Mouse (Mus musculus): ENCODE data around the gene 1700022I11Rik. TPM values are rescaled to one million over a fixed set of nuclear protein-coding genes. Genes with fewer than 3 reads are reported as not detected.
A peak's percentile ranks its signal among the peaks of the same experiment; 100 is the strongest.

Gene 1700022I11Rik
- total and polyA plus RNA-seq, 2 experiments from 2014 or later = 0.41 TPM; not detected in 1

GRCm38 (mm10) chr4:42951206-42952195, 17.9 kb upstream of the 1700022I11Rik start:
- H3K4me3 ChIP-seq (ENCODE audit: low read depth, low read length) = peak overlapping the region; percentile 82
- no peaks in the 10 kb centered on the region for H3K9me3 ChIP-seq (replicated peaks; ENCODE audit: control insufficient read depth, low read length)
- H3K27ac ChIP-seq (ENCODE audit: low read depth) = peak overlapping the region; percentile 100
- H3K9ac ChIP-seq (replicated peaks; ENCODE audit: low read depth, low read length) = peak overlapping the region; percentile 96
- no peak for DNase-seq (ENCODE audit: low spot score)
- no peak for TF ChIP-seq CTCF (IDR thresholded peaks at IDR 0.05; ENCODE audit: low read depth)
- no peak for TF ChIP-seq EP300 (IDR thresholded peaks at IDR 0.05; ENCODE audit: low read depth)
- 49% methylated on average over 11 of the region's 11 CpGs for WGBS
- H3K27me3 ChIP-seq (ENCODE audit: control insufficient read depth, insufficient read depth, low read length) = no peaks in the 10 kb centered on the region
- peaks cover 15% of the 10 kb centered on the region for H3K36me3 ChIP-seq (replicated peaks; ENCODE audit: control insufficient read depth, insufficient read depth, low read length)
- H3K4me1 ChIP-seq (ENCODE audit: control insufficient read depth, insufficient read depth) = peaks cover 30% of the 10 kb centered on the region
- peak overlapping the region; percentile 87 for H3K4me2 ChIP-seq (ENCODE audit: low read depth, low read length)
- ATAC-seq (ENCODE audit: insufficient read depth, low read depth) = no peak

- Histone ChIP-seq H3K9me3 (replicated peaks; ENCODE audit: control insufficient read depth, low read length) (no peaks in the 10 kb centered on the region), H3K4me1 (ENCODE audit: control insufficient read depth, insufficient read depth) (peaks cover 30% of the 10 kb centered on the region), H3K36me3 (replicated peaks; ENCODE audit: control insufficient read depth, insufficient read depth, low read length) (peaks cover 26% of the 10 kb centered on the region), H3K27ac (ENCODE audit: low read depth) (peak overlapping the region; percentile 100), H3K4me3 (ENCODE audit: low read depth, low read length) (no peak overlapping the region), H3K27me3 (ENCODE audit: control insufficient read depth, insufficient read depth, low read length) (no peaks in the 10 kb centered on the region), H3K4me2 (ENCODE audit: low read depth, low read length) (no peak overlapping the region; the same call in 1 of the 2 replicates), H3K9ac (replicated peaks; ENCODE audit: low read depth, low read length) (peak overlapping the region; percentile 96; the same call in 1 of the 2 replicates)
- TF ChIP-seq CTCF (IDR thresholded peaks at IDR 0.05; ENCODE audit: low read depth) (no peak), EP300 (IDR thresholded peaks at IDR 0.05; ENCODE audit: low read depth) (no peak)
- 75% methylated on average over 7 of the region's 7 CpGs for WGBS
- no peak for ATAC-seq (ENCODE audit: insufficient read depth, low read depth)
- DNase-seq (ENCODE audit: low spot score) = no peak
These were observed 16.8 kb upstream of the 1700022I11Rik start for GRCm38 (mm10) chr4:42952563-42952962.

- Histone ChIP-seq H3K4me1 (ENCODE audit: control insufficient read depth, insufficient read depth) (peaks cover 30% of the 10 kb centered on the region), H3K36me3 (replicated peaks; ENCODE audit: control insufficient read depth, insufficient read depth, low read length) (peaks cover 33% of the 10 kb centered on the region), H3K9ac (replicated peaks; ENCODE audit: low read depth, low read length) (peak overlapping the region; percentile 48), H3K27me3 (ENCODE audit: control insufficient read depth, insufficient read depth, low read length) (no peaks in the 10 kb centered on the region), H3K4me3 (ENCODE audit: low read depth, low read length) (no peak overlapping the region), H3K4me2 (ENCODE audit: low read depth, low read length) (peak overlapping the region; percentile 32), H3K9me3 (replicated peaks; ENCODE audit: control insufficient read depth, low read length) (no peaks in the 10 kb centered on the region), H3K27ac (ENCODE audit: low read depth) (peak overlapping the region; percentile 100)
- TF ChIP-seq CTCF (IDR thresholded peaks at IDR 0.05; ENCODE audit: low read depth) (no peak), EP300 (IDR thresholded peaks at IDR 0.05; ENCODE audit: low read depth) (peak; percentile 74)
- 18% methylated on average over 10 of the region's 10 CpGs for WGBS
- DNase-seq (ENCODE audit: low spot score) (peak; percentile 92), ATAC-seq (ENCODE audit: insufficient read depth, low read depth) (peak; percentile 72)
These were observed 15.8 kb upstream of the 1700022I11Rik start for GRCm38 (mm10) chr4:42953435-42954094.

GRCm38 (mm10) chr4:42954297-42954696, 15.1 kb upstream of the 1700022I11Rik start:
- H3K27me3 ChIP-seq (ENCODE audit: control insufficient read depth, insufficient read depth, low read length) = no peaks in the 10 kb centered on the region
- peak overlapping the region; percentile 100 for H3K27ac ChIP-seq (ENCODE audit: low read depth)
- H3K4me1 ChIP-seq (ENCODE audit: control insufficient read depth, insufficient read depth) = peaks cover 31% of the 10 kb centered on the region
- H3K4me3 ChIP-seq (ENCODE audit: low read depth, low read length) = no peak overlapping the region
- H3K9me3 ChIP-seq (replicated peaks; ENCODE audit: control insufficient read depth, low read length) = no peaks in the 10 kb centered on the region
- ATAC-seq (ENCODE audit: insufficient read depth, low read depth) = no peak
- H3K4me2 ChIP-seq (ENCODE audit: low read depth, low read length) = peak overlapping the region; percentile 22; the same call in 1 of the 2 replicates
- TF ChIP-seq EP300 (IDR thresholded peaks at IDR 0.05; ENCODE audit: low read depth) (no peak), CTCF (IDR thresholded peaks at IDR 0.05; ENCODE audit: low read depth) (peak; percentile 89)
- DNase-seq (ENCODE audit: low spot score) = peak; percentile 85
- 6% methylated on average over 9 of the region's 10 CpGs for WGBS
- peaks cover 33% of the 10 kb centered on the region for H3K36me3 ChIP-seq (replicated peaks; ENCODE audit: control insufficient read depth, insufficient read depth, low read length)
- H3K9ac ChIP-seq (replicated peaks; ENCODE audit: low read depth, low read length) = no peak overlapping the region; the same call in 1 of the 2 replicates

GRCm38 (mm10) chr4:42955200-42955599, 14.2 kb upstream of the 1700022I11Rik start:
- DNase-seq (ENCODE audit: low spot score) = no peak
- peak overlapping the region; percentile 100 for H3K27ac ChIP-seq (ENCODE audit: low read depth)

More at GRCm38 (mm10) chr4:42955200-42955599, 14.2 kb upstream of the 1700022I11Rik start:
- Histone ChIP-seq H3K9ac (replicated peaks; ENCODE audit: low read depth, low read length) (no peak overlapping the region), H3K9me3 (replicated peaks; ENCODE audit: control insufficient read depth, low read length) (no peaks in the 10 kb centered on the region), H3K4me1 (ENCODE audit: control insufficient read depth, insufficient read depth) (peaks cover 39% of the 10 kb centered on the region), H3K27me3 (ENCODE audit: control insufficient read depth, insufficient read depth, low read length) (no peaks in the 10 kb centered on the region), H3K4me2 (ENCODE audit: low read depth, low read length) (no peak overlapping the region), H3K4me3 (ENCODE audit: low read depth, low read length) (no peak overlapping the region), H3K36me3 (replicated peaks; ENCODE audit: control insufficient read depth, insufficient read depth, low read length) (peaks cover 33% of the 10 kb centered on the region)
- 91% methylated on average over 3 of the region's 3 CpGs for WGBS
- ATAC-seq (ENCODE audit: insufficient read depth, low read depth) = no peak
- TF ChIP-seq EP300 (IDR thresholded peaks at IDR 0.05; ENCODE audit: low read depth) (no peak), CTCF (IDR thresholded peaks at IDR 0.05; ENCODE audit: low read depth) (no peak)

All from heart, postnatal 0 days (tissue).